Mouse (Mus musculus): ENCODE results near the gene Abat. TPM values are rescaled to one million over a fixed set of nuclear protein-coding genes. Genes with fewer than 3 reads are reported as not detected.

Gene Abat
- polyA plus RNA-seq (2017; shearing (Covaris generic)) = 1 to 10 TPM in 1 of 2 experiments, under 1 TPM in 1; 0.81 to 1.4 TPM

GRCm38 (mm10) chr16:8513236-8513906 is at the start of gene Abat:
TSS of gene Abat (plus strand) at chr16:8513429.

GRCm38 (mm10) chr16:8470603-8471481 is 42.4 kb upstream of the Abat start, which contains the start of gene Mettl22:
TSS of gene Mettl22 (plus strand) at chr16:8470788.

GRCm38 (mm10) chr16:8637217-8638051 is 124.2 kb downstream of the Abat start, which contains the start of the genes Pmm2 and Tmem186:
TSS of gene Pmm2 (plus strand) at chr16:8637674.
TSS of gene Tmem186 (minus strand) at chr16:8637712.

Other genes with a start within 250 kb of the Abat start
- under 1 TPM in 1 of 2 experiments, not detected in 1; 0.16 TPM for gene Tmem114, start 88.3 kb upstream of the Abat start, polyA plus RNA-seq (2017; shearing (Covaris generic))
- 10 to 100 TPM; 20.2 to 27.7 TPM for gene Mettl22, start 42.6 kb upstream of the Abat start, polyA plus RNA-seq (2017; shearing (Covaris generic))
- 100 to 1,000 TPM; 102 to 104 TPM for gene Pmm2, start 124.2 kb downstream of the Abat start, polyA plus RNA-seq (2017; shearing (Covaris generic))
- gene Tmem186, start 124.3 kb downstream of the Abat start, polyA plus RNA-seq (2017; shearing (Covaris generic)) = 10 to 100 TPM; 14.1 to 14.6 TPM
- gene Carhsp1, start 158.7 kb downstream of the Abat start, polyA plus RNA-seq (2017; shearing (Covaris generic)) = 10 to 100 TPM; 30.5 to 52.2 TPM
- gene Gm5767, start 167.3 kb downstream of the Abat start, polyA plus RNA-seq (2017; shearing (Covaris generic)) = not detected

All from activated CD4-positive, CD25-positive, alpha-beta regulatory T cell (primary cell).